Mouse (Mus musculus): Measurements from ENCODE around the gene Fst. TPM values are rescaled to one million over a fixed set of nuclear protein-coding genes. Genes with fewer than 3 reads are reported as not detected.
A peak's percentile ranks its signal among the peaks of the same experiment; 100 is the strongest.

Fst gene
- polyA plus RNA-seq, 1 experiment from 2014 or later: 10.6 TPM

- WGBS: 2% methylated on average over 15 of the region's 15 CpGs
- Histone ChIP-seq H3K27me3 (ENCODE audit: insufficient read depth, poor library complexity, severe bottlenecking) (peaks cover 51% of the 10 kb centered on the region), H3K4me3 (peak overlapping the region; percentile 75), H3K9me3 (no peaks in the 10 kb centered on the region), H3K4me1 (peaks cover 24% of the 10 kb centered on the region), H3K27ac (0 out of 2 replicates have a peak overlapping the region, but pooled peaks have one; percentile 62), H3K36me3 (no peaks in the 10 kb centered on the region)
- DNase-seq (ENCODE audit: low spot score): no peak
Measured at GRCm38 (mm10) chr13:114457567-114458120, 1.1 kb downstream of the Fst start.

GRCm38 (mm10) chr13:114456766-114457566, 1.8 kb downstream of the Fst start:
- peaks cover 24% of the 10 kb centered on the region for H3K4me1 ChIP-seq
- no peaks in the 10 kb centered on the region for H3K36me3 ChIP-seq
- no peaks in the 10 kb centered on the region for H3K9me3 ChIP-seq
- no peak for DNase-seq (ENCODE audit: low spot score)
- H3K4me3 ChIP-seq: peak overlapping the region; percentile 75
- H3K27me3 ChIP-seq (ENCODE audit: insufficient read depth, poor library complexity, severe bottlenecking): peaks cover 51% of the 10 kb centered on the region
- WGBS: under 1% methylated on average over 44 of the region's 44 CpGs
- H3K27ac ChIP-seq: peak overlapping the region; percentile 62

GRCm38 (mm10) chr13:114456224-114456623, 2.5 kb downstream of the Fst start:
- Histone ChIP-seq H3K4me3 (peak overlapping the region; percentile 75), H3K9me3 (no peaks in the 10 kb centered on the region), H3K27ac (no peak overlapping the region; the same call in 1 of the 2 replicates), H3K27me3 (ENCODE audit: insufficient read depth, poor library complexity, severe bottlenecking) (peaks cover 51% of the 10 kb centered on the region), H3K4me1 (peaks cover 24% of the 10 kb centered on the region), H3K36me3 (no peaks in the 10 kb centered on the region)
- DNase-seq (ENCODE audit: low spot score): peak; percentile 81
- WGBS: 3% methylated on average over 13 of the region's 14 CpGs

GRCm38 (mm10) chr13:114455788-114456187, 3.0 kb downstream of the Fst start:
- Histone ChIP-seq H3K27me3 (ENCODE audit: insufficient read depth, poor library complexity, severe bottlenecking) (peaks cover 51% of the 10 kb centered on the region), H3K4me3 (peak overlapping the region; percentile 75), H3K9me3 (no peaks in the 10 kb centered on the region), H3K27ac (no peak overlapping the region), H3K36me3 (no peaks in the 10 kb centered on the region), H3K4me1 (peaks cover 24% of the 10 kb centered on the region)
- WGBS: 50% methylated on average over 13 of the region's 13 CpGs
- DNase-seq (ENCODE audit: low spot score): no peak

- DNase-seq (ENCODE audit: low spot score): no peak
- WGBS: 75% methylated on average over 2 of the region's 2 CpGs
- no peaks in the 10 kb centered on the region for H3K36me3 ChIP-seq
- H3K9me3 ChIP-seq: no peaks in the 10 kb centered on the region
- no peaks in the 10 kb centered on the region for H3K27me3 ChIP-seq (ENCODE audit: insufficient read depth, poor library complexity, severe bottlenecking)
- H3K4me3 ChIP-seq: no peak overlapping the region
- H3K4me1 ChIP-seq: no peaks in the 10 kb centered on the region
- no peak overlapping the region for H3K27ac ChIP-seq
Measured at GRCm38 (mm10) chr13:114447213-114447612, 11.5 kb downstream of the Fst start.

GRCm38 (mm10) chr13:114432491-114432890, 26.3 kb downstream of the Fst start:
- DNase-seq (ENCODE audit: low spot score): no peak
- Histone ChIP-seq H3K27ac (no peak overlapping the region), H3K27me3 (ENCODE audit: insufficient read depth, poor library complexity, severe bottlenecking) (no peaks in the 10 kb centered on the region), H3K36me3 (no peaks in the 10 kb centered on the region), H3K4me3 (no peak overlapping the region), H3K9me3 (no peaks in the 10 kb centered on the region), H3K4me1 (no peaks in the 10 kb centered on the region)
- WGBS: 83% methylated on average over 5 of the region's 5 CpGs

- H3K4me3 ChIP-seq: no peak overlapping the region
- H3K27me3 ChIP-seq (ENCODE audit: insufficient read depth, poor library complexity, severe bottlenecking): no peaks in the 10 kb centered on the region
- no peak overlapping the region for H3K27ac ChIP-seq
- no peaks in the 10 kb centered on the region for H3K9me3 ChIP-seq
- H3K36me3 ChIP-seq: no peaks in the 10 kb centered on the region
- no peaks in the 10 kb centered on the region for H3K4me1 ChIP-seq
- DNase-seq (ENCODE audit: low spot score): no peak
- 93% methylated on average over 5 of the region's 5 CpGs for WGBS
Measured at GRCm38 (mm10) chr13:114425230-114425629, 33.5 kb downstream of the Fst start.

- H3K4me1 ChIP-seq: no peaks in the 10 kb centered on the region
- no peaks in the 10 kb centered on the region for H3K27me3 ChIP-seq (ENCODE audit: insufficient read depth, poor library complexity, severe bottlenecking)
- H3K27ac ChIP-seq: no peak overlapping the region
- H3K4me3 ChIP-seq: no peak overlapping the region
- DNase-seq (ENCODE audit: low spot score): no peak
- no peaks in the 10 kb centered on the region for H3K36me3 ChIP-seq
- H3K9me3 ChIP-seq: no peaks in the 10 kb centered on the region
- WGBS: 80% methylated on average over 8 of the region's 8 CpGs
Measured at GRCm38 (mm10) chr13:114420235-114420634, 38.5 kb downstream of the Fst start.

GRCm38 (mm10) chr13:114419364-114419763, 39.4 kb downstream of the Fst start:
- no peak overlapping the region for H3K4me3 ChIP-seq
- WGBS: 81% methylated on average over 3 of the region's 3 CpGs
- no peaks in the 10 kb centered on the region for H3K9me3 ChIP-seq
- no peak for DNase-seq (ENCODE audit: low spot score)
- H3K27ac ChIP-seq: no peak overlapping the region
- no peaks in the 10 kb centered on the region for H3K36me3 ChIP-seq
- H3K27me3 ChIP-seq (ENCODE audit: insufficient read depth, poor library complexity, severe bottlenecking): no peaks in the 10 kb centered on the region
- H3K4me1 ChIP-seq: no peaks in the 10 kb centered on the region

GRCm38 (mm10) chr13:114412326-114412725, 46.4 kb downstream of the Fst start:
- Histone ChIP-seq H3K9me3 (no peaks in the 10 kb centered on the region), H3K27me3 (ENCODE audit: insufficient read depth, poor library complexity, severe bottlenecking) (no peaks in the 10 kb centered on the region), H3K4me1 (no peaks in the 10 kb centered on the region), H3K36me3 (no peaks in the 10 kb centered on the region), H3K4me3 (no peak overlapping the region), H3K27ac (no peak overlapping the region)
- no peak for DNase-seq (ENCODE audit: low spot score)

- no peaks in the 10 kb centered on the region for H3K36me3 ChIP-seq
- no peak overlapping the region for H3K4me3 ChIP-seq
- DNase-seq (ENCODE audit: low spot score): no peak
- no peaks in the 10 kb centered on the region for H3K9me3 ChIP-seq
- no peak overlapping the region for H3K27ac ChIP-seq
- no peaks in the 10 kb centered on the region for H3K27me3 ChIP-seq (ENCODE audit: insufficient read depth, poor library complexity, severe bottlenecking)
- 18% methylated on average over 5 of the region's 5 CpGs for WGBS
- H3K4me1 ChIP-seq: no peaks in the 10 kb centered on the region
Measured at GRCm38 (mm10) chr13:114406866-114407265, 51.9 kb downstream of the Fst start.

- no peak for DNase-seq (ENCODE audit: low spot score)
- Histone ChIP-seq H3K9me3 (no peaks in the 10 kb centered on the region), H3K4me1 (no peaks in the 10 kb centered on the region), H3K27me3 (ENCODE audit: insufficient read depth, poor library complexity, severe bottlenecking) (no peaks in the 10 kb centered on the region), H3K36me3 (no peaks in the 10 kb centered on the region), H3K27ac (no peak overlapping the region), H3K4me3 (no peak overlapping the region)
- 16% methylated on average over 5 of the region's 5 CpGs for WGBS
Measured at GRCm38 (mm10) chr13:114406424-114406823, 52.3 kb downstream of the Fst start.

- Histone ChIP-seq H3K9me3 (no peaks in the 10 kb centered on the region), H3K4me3 (no peak overlapping the region), H3K27me3 (ENCODE audit: insufficient read depth, poor library complexity, severe bottlenecking) (no peaks in the 10 kb centered on the region), H3K4me1 (no peaks in the 10 kb centered on the region), H3K36me3 (no peaks in the 10 kb centered on the region), H3K27ac (no peak overlapping the region)
- WGBS: 88% methylated on average over 9 of the region's 9 CpGs
- no peak for DNase-seq (ENCODE audit: low spot score)
Measured at GRCm38 (mm10) chr13:114405100-114405715, 53.5 kb downstream of the Fst start.

Measured in heart, embryonic 10.5 days (tissue).